Mouse (Mus musculus) stomach, embryonic 15.5 days (tissue): ENCODE data around the gene Mansc4. TPM values are rescaled to one million over a fixed set of nuclear protein-coding genes. Genes with fewer than 3 reads are reported as not detected.

Source experiments
- ATAC-seq: fragments of 200-750 bp; cut with Nextera tagmentation; 2 replicates; pipeline ENCODE4 v1.8.0; 2017; ENCODE audit warnings: low read depth, moderate number of reproducible peaks, moderate TSS enrichment; ENCODE audit not compliant: insufficient read depth, low FRiP score
- H3K27ac ChIP-seq: fragments of 300-500 bp; sonication (generic); 2 replicates; pipeline ENCODE4 v1.5.1; 2015; ENCODE audit warnings: mild to moderate bottlenecking, inconsistent platforms
- H3K27me3 ChIP-seq: fragments of 300-500 bp; sonication (generic); replicated peaks from 2 replicates; pipeline ENCODE4 v1.6.1; 2015; ENCODE audit warnings: inconsistent platforms
- H3K36me3 ChIP-seq: fragments of 300-500 bp; sonication (generic); 2 replicates; pipeline ENCODE4 v1.6.1; 2015; ENCODE audit warnings: inconsistent platforms
- H3K4me1 ChIP-seq: fragments of 300-500 bp; sonication (generic); 2 replicates; pipeline ENCODE4 v1.6.1; 2015; ENCODE audit warnings: inconsistent platforms
- H3K4me2 ChIP-seq: fragments of 300-500 bp; sonication (generic); 2 replicates; pipeline ENCODE4 v1.6.1; 2015; ENCODE audit warnings: mild to moderate bottlenecking, inconsistent platforms
- H3K4me3 ChIP-seq: fragments of 300-500 bp; sonication (generic); replicated peaks from 2 replicates; pipeline ENCODE4 v1.5.1; 2015; ENCODE audit warnings: inconsistent platforms
- H3K9ac ChIP-seq: fragments of 300-500 bp; sonication (generic); 2 replicates; pipeline ENCODE4 v1.6.1; 2015; ENCODE audit warnings: inconsistent platforms
- H3K9me3 ChIP-seq: fragments of 300-500 bp; sonication (generic); 2 replicates; pipeline ENCODE4 v1.6.1; 2016; ENCODE audit warnings: inconsistent platforms
- WGBS: fragments of 180-500 bp; shearing (Covaris S2); methylation state at CpG from one replicate; pipeline ENCODE4 v1.1.7; 2015; 5-methylcytosine and 5-hydroxymethylcytosine counted together
- polyA plus RNA-seq: library from polyadenylated mRNA; unstranded; fragments of >200 nt; fragmentation: Nextera tagmentation; extraction: Ambion mirVana; gene quantifications from 2 replicates; pipeline ENCODE4 v1.2.1, GENCODE M21; 2015

Mansc4 gene
- polyA plus RNA-seq, 1 experiment from 2014 or later, result 3.6 TPM

DNA sequence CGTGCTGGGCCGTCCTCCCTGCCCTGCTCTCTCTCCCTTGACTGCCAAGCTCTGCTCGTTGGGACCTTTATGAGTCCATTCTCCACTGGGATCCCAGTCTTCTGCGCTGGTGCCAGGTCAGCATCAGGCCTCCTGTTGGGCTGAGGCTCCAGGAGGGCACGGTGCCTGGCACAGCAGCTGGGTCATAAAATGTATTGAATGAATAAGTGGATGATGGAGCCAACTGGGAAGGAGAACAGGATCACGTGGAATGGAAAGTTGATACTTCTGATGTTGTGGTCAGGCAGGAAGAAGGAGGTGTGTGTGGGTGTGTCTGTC lies 21.9 kb downstream of the Mansc4 start:
- Histone ChIP-seq H3K9me3 (no peaks in the 10 kb centered on the region), H3K4me1 (no peaks in the 10 kb centered on the region), H3K27ac (no peak overlapping the region), H3K36me3 (peaks cover 21% of the 10 kb centered on the region), H3K4me3 (no peak overlapping the region), H3K27me3 (no peaks in the 10 kb centered on the region), H3K9ac (no peak overlapping the region), H3K4me2 (no peak overlapping the region)
- no peak for ATAC-seq
- WGBS, result 85% methylated on average over 6 of the region's 6 CpGs

DNA sequence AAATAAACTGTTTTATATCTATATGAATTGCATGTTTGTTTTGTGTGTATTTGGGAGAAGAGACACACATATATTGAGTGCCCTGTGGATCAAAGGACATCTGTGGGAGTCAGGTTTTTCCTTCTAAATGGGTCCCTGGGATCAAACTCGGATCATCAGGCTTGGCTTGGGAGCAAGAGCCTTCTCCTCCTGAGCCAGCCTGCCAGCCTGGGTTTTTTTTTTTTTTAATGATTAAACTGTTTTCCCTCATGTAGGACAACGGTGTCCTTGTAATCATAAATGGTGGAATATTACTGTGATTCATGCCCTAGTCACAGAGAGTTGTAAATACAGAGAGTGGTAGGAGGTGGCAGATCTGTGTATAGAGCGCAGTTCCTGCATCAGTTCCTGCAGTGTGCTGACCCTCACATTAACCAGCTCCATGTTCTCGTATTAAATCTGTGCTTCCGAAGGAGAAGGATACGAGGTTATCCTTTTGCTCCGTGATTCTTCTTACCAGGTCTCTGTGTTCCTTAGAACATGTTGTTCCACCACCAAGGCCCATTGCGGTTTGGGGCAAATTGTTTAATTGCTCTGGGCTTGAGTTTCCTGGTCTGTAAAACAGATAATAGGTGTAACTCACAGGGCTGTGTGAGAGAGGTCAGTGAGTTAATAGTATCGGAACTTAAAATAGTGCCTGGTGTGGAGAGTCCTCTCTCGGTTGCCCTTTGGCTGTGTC lies 22.4 kb downstream of the Mansc4 start:
- H3K36me3 ChIP-seq, result peaks cover 21% of the 10 kb centered on the region
- H3K27me3 ChIP-seq, result no peaks in the 10 kb centered on the region
- H3K4me1 ChIP-seq, result no peaks in the 10 kb centered on the region
- WGBS, result 88% methylated on average over 10 of the region's 10 CpGs
- no peak overlapping the region for H3K4me2 ChIP-seq
- H3K27ac ChIP-seq, result no peak overlapping the region
- no peak overlapping the region for H3K4me3 ChIP-seq
- no peak overlapping the region for H3K9ac ChIP-seq
- no peaks in the 10 kb centered on the region for H3K9me3 ChIP-seq
- ATAC-seq, result no peak

DNA sequence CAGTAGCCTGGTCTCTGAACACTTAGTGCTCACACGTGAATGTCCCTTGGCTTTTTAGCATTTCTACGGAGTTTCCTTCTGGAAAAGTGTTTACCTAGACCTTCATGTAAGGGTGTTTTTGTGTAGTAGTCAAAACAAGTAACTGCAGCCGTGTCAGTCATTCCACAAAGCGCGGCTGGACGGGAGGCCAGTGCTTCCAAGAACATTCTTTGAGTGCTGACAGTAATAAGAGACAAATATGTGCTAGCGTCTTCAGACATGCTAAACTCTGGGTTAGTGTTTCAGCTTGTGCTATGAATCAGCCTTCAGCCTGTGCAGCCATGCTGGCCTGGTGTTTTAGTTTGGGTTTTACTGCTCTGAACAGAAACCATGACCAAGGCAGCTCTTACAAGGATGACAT lies 24.1 kb downstream of the Mansc4 start:
- H3K27ac ChIP-seq, result no peak overlapping the region
- H3K36me3 ChIP-seq, result peaks cover 21% of the 10 kb centered on the region
- ATAC-seq, result no peak
- no peaks in the 10 kb centered on the region for H3K9me3 ChIP-seq
- no peaks in the 10 kb centered on the region for H3K27me3 ChIP-seq
- WGBS, result 86% methylated on average over 7 of the region's 7 CpGs
- no peak overlapping the region for H3K4me3 ChIP-seq
- H3K4me2 ChIP-seq, result no peak overlapping the region
- no peak overlapping the region for H3K9ac ChIP-seq
- no peaks in the 10 kb centered on the region for H3K4me1 ChIP-seq

DNA sequence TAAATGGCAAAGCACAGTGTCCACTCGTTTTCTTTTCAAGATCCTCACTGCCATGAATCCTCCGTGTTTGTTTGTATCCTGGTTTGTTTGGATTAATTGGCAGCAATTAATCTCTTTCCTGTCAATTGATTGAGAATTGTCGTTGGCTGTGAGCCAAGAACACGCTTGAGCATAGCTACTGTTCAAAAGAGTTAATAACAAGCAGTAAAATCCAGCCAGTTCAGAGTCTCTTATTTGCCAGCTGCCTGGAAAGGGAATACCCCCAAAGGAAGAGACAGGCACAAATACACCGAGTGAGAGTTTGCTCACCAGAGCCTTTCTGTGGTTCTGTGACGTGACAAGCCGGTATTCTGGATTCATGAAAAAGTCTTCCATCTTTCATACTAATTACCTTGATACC lies 24.8 kb downstream of the Mansc4 start:
- Histone ChIP-seq H3K9me3 (no peaks in the 10 kb centered on the region), H3K27ac (no peak overlapping the region), H3K27me3 (no peaks in the 10 kb centered on the region), H3K4me1 (no peaks in the 10 kb centered on the region), H3K9ac (no peak overlapping the region), H3K36me3 (peaks cover 24% of the 10 kb centered on the region), H3K4me3 (no peak overlapping the region), H3K4me2 (no peak overlapping the region)
- WGBS, result 59% methylated on average over 7 of the region's 7 CpGs
- no peak for ATAC-seq

DNA sequence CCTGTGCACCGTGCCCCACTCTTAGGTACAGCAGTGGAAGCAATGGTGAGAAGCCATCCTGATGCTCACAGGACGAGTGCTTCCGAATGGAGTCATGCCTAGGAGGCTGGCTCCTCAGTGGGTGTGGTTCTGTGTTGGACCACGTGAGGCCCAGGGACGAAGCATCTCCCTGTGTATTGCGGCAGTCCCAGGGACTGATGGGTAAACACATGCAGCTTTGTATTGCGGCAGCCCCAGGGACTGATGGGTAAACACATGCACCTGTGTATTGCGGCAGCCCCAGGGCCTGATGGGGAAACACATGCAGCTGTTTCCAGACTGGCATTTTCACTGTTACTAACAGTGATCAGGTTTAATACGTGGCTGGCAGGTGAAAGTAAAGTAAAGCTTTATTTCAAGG lies 25.2 kb downstream of the Mansc4 start:
- Histone ChIP-seq H3K27me3 (no peaks in the 10 kb centered on the region), H3K27ac (no peak overlapping the region), H3K4me3 (no peak overlapping the region), H3K4me1 (no peaks in the 10 kb centered on the region), H3K9ac (no peak overlapping the region), H3K36me3 (peaks cover 24% of the 10 kb centered on the region), H3K4me2 (no peak overlapping the region), H3K9me3 (no peaks in the 10 kb centered on the region)
- 75% methylated on average over 9 of the region's 9 CpGs for WGBS
- no peak for ATAC-seq

DNA sequence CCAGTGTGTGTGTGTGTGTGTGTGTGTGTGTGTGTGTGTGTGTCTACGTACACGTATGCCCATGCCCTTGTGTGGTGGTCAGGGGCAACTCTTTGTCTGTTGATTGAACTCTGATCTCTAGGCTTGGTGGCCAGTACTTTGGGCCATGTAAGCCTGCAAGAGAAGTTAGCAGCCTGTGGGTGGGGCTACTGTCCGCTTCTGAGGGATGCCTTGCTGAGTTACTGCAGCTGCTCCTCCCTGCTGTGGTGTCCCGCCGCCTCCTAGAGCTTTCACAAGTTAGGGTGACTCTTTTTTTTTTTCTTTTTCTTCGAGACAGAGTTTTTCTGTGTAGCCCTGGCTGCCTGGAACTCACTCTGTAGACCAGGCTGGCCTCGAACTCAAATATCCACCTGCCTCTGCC lies 27.5 kb downstream of the Mansc4 start:
- Histone ChIP-seq H3K9me3 (no peaks in the 10 kb centered on the region), H3K27me3 (no peaks in the 10 kb centered on the region), H3K4me1 (no peaks in the 10 kb centered on the region), H3K4me3 (no peak overlapping the region), H3K4me2 (no peak overlapping the region), H3K27ac (no peak overlapping the region), H3K36me3 (peaks cover 31% of the 10 kb centered on the region), H3K9ac (no peak overlapping the region)
- 64% methylated on average over 7 of the region's 7 CpGs for WGBS
- no peak for ATAC-seq

DNA sequence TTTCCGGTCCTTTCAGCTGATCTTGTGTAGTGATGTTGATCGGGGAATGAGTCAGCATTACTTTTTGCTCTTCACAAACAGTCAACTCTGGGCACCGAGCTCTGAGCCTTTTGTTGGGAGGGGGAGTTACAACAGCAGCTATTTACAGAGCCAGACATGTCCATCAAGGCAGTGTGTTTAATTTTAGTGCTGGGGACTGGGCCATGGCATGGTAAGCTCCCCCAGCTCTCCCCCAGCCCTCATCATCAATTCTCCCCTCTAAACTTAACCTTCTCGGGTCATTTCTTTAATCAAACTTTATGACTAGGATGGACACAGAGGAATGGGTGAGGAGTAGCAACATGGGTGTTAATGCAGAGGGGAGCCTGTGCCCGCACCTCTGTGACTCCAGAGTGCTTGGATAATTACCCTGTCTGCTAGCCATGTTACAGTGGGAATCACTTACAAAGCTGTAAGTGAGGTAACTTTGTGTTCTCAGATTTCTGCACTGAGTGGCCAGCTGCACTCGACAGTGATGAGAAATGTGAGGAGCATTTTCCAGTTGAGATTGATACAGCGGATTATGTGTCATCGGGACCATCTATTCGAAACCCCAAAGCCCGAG lies 31.4 kb downstream of the Mansc4 start:
- H3K9ac ChIP-seq, result no peak overlapping the region

DNA sequence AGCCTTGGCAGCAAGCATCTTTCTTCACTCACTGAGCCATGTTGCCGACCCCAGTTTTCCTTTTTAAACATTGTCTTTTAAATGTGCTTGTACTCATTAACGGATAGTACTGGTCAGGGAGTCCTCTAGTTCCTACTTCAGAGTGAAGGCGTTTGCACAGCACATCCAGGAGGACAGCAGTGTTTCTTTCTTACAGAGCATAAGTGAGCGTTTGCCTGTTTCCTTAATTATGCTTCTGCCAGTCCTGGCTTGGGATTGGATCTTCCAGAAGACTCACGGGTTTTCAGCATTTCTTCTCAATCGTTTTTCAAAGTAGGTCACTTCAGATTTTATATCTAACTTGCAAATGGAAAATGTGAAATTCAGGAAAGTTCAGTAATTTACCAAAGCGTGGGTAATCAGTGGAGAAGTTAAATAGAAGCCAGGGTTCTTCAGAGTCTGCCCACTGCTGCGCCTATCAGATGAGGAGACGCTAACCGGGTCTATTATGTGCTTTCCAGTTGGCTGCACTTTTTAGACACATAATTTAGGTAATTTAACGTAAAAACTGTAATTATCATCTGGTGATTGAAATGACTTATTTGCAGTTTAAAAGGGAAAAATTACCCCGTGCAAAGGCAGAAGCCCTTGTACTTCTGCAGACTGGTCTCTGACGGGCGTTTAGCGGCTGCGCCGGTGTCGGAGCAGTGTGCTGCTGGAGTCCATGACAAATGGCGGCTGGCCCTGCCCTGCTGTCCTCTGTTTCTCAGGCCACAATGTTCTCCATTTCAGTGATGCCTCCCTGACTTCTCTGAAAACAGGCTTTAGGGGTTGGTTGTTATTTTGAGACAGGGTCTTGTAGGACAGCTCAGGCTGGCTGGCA lies 32.8 kb downstream of the Mansc4 start:
- Histone ChIP-seq H3K27me3 (no peaks in the 10 kb centered on the region), H3K4me1 (no peaks in the 10 kb centered on the region), H3K4me3 (no peak overlapping the region), H3K9ac (no peak overlapping the region), H3K27ac (no peak overlapping the region), H3K9me3 (no peaks in the 10 kb centered on the region), H3K4me2 (no peak overlapping the region), H3K36me3 (peaks cover 53% of the 10 kb centered on the region)
- ATAC-seq, result no peak
- 90% methylated on average over 19 of the region's 19 CpGs for WGBS

More for the DNA sequence above, 31.4 kb downstream of the Mansc4 start:
- no peak overlapping the region for H3K4me2 ChIP-seq
- no peaks in the 10 kb centered on the region for H3K4me1 ChIP-seq
- ATAC-seq, result no peak
- 82% methylated on average over 10 of the region's 10 CpGs for WGBS
- no peaks in the 10 kb centered on the region for H3K27me3 ChIP-seq
- H3K4me3 ChIP-seq, result no peak overlapping the region
- peaks cover 47% of the 10 kb centered on the region for H3K36me3 ChIP-seq
- no peaks in the 10 kb centered on the region for H3K9me3 ChIP-seq
- no peak overlapping the region for H3K27ac ChIP-seq

DNA sequence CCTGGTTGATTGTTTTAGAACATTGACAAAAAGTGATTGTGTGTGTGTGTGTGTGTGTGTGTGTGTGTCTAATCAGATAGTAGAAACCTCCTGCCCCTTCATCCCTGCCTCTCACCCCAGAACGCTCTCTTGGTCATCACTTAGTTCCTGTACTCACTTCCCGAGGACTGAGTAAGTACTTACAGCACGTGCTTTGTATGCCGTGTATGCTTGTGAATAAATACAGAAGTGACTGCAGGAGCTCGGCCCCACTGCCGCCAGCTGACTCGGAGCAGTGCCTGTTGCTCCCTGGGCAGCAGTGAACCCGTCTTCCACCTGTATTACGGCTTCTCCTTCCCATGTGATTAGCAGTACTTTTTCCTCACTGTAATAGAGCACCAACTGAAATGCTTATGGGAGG lies 34.4 kb downstream of the Mansc4 start:
- WGBS, result 87% methylated on average over 9 of the region's 9 CpGs
- no peak for ATAC-seq
- H3K4me3 ChIP-seq, result no peak overlapping the region

DNA sequence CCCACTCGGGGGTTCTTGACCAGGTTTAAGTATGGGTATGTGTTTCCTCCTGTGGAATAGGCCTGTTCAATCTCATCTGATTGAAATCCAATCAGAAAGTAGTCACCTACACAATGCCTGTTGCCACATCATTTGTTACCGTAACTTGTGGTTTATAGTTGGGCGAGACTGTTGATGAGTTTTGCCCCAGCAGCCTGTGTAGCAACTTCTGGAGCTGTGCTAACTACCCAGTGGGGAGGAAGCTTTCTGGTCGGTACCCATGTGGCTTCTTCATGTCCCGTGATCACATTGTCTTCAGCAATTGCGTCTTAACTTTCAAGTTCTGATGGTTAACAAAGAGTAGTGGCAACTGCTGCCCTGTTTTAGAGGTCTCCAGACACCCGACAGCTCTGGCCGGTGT lies 35.2 kb downstream of the Mansc4 start:
- Histone ChIP-seq H3K4me2 (no peak overlapping the region), H3K9ac (no peak overlapping the region), H3K4me3 (no peak overlapping the region), H3K27ac (no peak overlapping the region), H3K4me1 (no peaks in the 10 kb centered on the region), H3K36me3 (peaks cover 48% of the 10 kb centered on the region), H3K9me3 (no peaks in the 10 kb centered on the region), H3K27me3 (no peaks in the 10 kb centered on the region)
- 92% methylated on average over 8 of the region's 8 CpGs for WGBS
- ATAC-seq, result no peak

More for the DNA sequence above, 34.4 kb downstream of the Mansc4 start:
- H3K4me1 ChIP-seq, result no peaks in the 10 kb centered on the region
- H3K27me3 ChIP-seq, result no peaks in the 10 kb centered on the region
- H3K36me3 ChIP-seq, result peaks cover 53% of the 10 kb centered on the region
- no peak overlapping the region for H3K27ac ChIP-seq
- no peak overlapping the region for H3K4me2 ChIP-seq
- no peaks in the 10 kb centered on the region for H3K9me3 ChIP-seq
- no peak overlapping the region for H3K9ac ChIP-seq

DNA sequence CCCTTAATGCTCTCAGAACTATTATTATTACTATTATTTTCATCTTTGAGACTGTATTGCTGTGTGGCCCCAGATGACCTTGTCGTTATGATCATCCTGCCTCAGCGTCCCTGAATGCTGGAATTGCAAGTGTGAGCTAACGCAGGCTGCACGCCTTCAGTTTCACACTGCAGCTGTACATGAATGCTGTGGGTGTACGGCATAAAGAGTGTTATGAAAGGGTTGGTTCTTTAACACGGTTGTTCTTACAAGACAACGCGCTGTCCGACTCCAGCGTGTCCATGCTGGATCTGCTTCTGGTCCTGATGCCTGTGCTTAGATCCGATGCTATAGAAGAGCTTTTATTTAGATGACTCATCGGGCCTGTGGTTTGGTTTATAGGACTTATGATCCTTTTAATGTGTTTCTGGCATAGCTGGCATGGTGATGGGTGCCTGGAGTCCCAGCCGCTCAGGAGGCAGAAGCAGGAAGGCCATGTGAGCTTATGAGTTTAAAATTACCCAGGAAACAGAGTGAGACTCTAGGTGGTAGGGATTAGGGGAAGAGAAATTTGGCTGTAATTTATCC lies 37.5 kb downstream of the Mansc4 start:
- no peak overlapping the region for H3K4me3 ChIP-seq
- 93% methylated on average over 13 of the region's 13 CpGs for WGBS
- no peak overlapping the region for H3K27ac ChIP-seq
- H3K36me3 ChIP-seq, result peaks cover 36% of the 10 kb centered on the region
- no peak for ATAC-seq
- H3K4me2 ChIP-seq, result no peak overlapping the region
- H3K9me3 ChIP-seq, result no peaks in the 10 kb centered on the region
- H3K9ac ChIP-seq, result no peak overlapping the region
- no peaks in the 10 kb centered on the region for H3K4me1 ChIP-seq
- H3K27me3 ChIP-seq, result no peaks in the 10 kb centered on the region

DNA sequence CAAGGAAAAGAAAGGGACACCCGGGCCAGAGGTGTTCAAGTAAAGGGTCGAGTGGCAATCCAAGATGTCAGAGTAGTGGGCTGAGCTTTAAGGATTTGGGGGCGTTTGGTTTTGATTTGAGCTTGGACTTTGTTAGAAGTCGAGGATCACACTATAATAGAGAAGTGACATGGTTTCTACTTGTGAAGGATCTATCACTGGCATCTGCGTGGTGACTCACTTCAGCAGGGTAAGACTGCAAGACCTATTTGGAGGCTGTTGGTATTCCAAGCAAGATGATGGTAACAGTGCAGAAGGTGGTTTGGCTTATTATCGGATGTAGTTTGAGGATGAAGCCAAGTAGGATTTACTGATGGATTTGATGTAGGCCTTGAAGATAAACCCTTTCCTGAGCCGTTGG lies 43.2 kb downstream of the Mansc4 start:
- Histone ChIP-seq H3K4me2 (peak overlapping the region; percentile 62), H3K4me3 (peak overlapping the region; percentile 75), H3K9ac (peak overlapping the region; percentile 67; the same call in 1 of the 2 replicates), H3K36me3 (no peaks in the 10 kb centered on the region; the same call in 1 of the 2 replicates), H3K4me1 (0 out of 2 replicates have a peak, but pooled peaks cover 8% of the 10 kb centered on the region), H3K27ac (no peak overlapping the region), H3K9me3 (no peaks in the 10 kb centered on the region), H3K27me3 (no peaks in the 10 kb centered on the region)
- WGBS, result 42% methylated on average over 7 of the region's 7 CpGs
- no peak for ATAC-seq
